Mouse (Mus musculus): ENCODE measurements around the gene Ctc1. TPM values are rescaled to one million over a fixed set of nuclear protein-coding genes. Genes with fewer than 3 reads are reported as not detected.

Ctc1 gene
- polyA plus RNA-seq, 1 experiment from 2014 or later, result 51.8 TPM

DNA sequence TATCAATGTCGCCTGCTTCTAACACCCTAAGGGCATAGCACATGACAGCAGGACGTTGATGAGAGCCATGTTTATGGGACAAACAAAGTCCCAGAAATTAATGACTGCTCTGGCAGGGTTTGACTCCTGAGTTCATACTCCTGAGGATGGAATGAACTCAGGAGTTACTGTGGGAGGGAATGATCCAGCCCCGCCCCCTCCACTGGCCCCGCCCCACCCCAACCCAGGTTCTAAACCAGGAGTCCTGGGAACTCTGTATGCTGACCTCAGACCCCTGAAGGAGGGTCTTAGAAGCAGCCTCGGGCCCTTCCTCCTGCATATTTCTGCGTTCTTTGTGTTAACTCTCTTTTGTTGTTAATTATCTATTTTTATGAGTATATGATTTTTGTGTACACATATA lies 69.9 kb downstream of the Ctc1 start:
- ATAC-seq (ENCODE audit: low read depth), result no peak
- Histone ChIP-seq H3K9ac (replicated peaks; ENCODE audit: low read depth, low read length) (no peak overlapping the region), H3K9me3 (ENCODE audit: control insufficient read depth, low read length) (no peaks in the 10 kb centered on the region), H3K36me3 (ENCODE audit: control insufficient read depth, insufficient read depth, low read length) (0 out of 2 replicates have a peak, but pooled peaks cover 3% of the 10 kb centered on the region), H3K4me1 (ENCODE audit: control insufficient read depth, insufficient read depth, low read length) (peaks cover 17% of the 10 kb centered on the region), H3K4me2 (ENCODE audit: low read depth, low read length) (no peak overlapping the region), H3K27ac (ENCODE audit: low read depth, low read length) (no peak overlapping the region), H3K4me3 (ENCODE audit: low read depth, low read length) (no peak overlapping the region), H3K27me3 (ENCODE audit: control insufficient read depth, insufficient read depth, low read length) (no peaks in the 10 kb centered on the region)
- 68% methylated on average over 6 of the region's 6 CpGs for WGBS

Small RNA genes lying within 50 kb of the gene (microRNA-seq; reads per million reads assigned to microRNA genes)
- gene Mir3062, result 3.1 reads per million, percentile 3 among the genes with 10 or more reads in this experiment

Other genes with a start within 250 kb of the Ctc1 start
- 96.3 and 109 TPM in 2 replicates for gene Ndel1, start 144.1 kb upstream of the Ctc1 start, polyA plus RNA-seq (2014; fragmentation: Nextera tagmentation; extraction: Ambion mirVana)
- not detected in 2 replicates for gene Rnf222, start 127.4 kb upstream of the Ctc1 start, polyA plus RNA-seq (2014; fragmentation: Nextera tagmentation; extraction: Ambion mirVana)
- gene Rpl26, start 114.3 kb upstream of the Ctc1 start, polyA plus RNA-seq (2014; fragmentation: Nextera tagmentation; extraction: Ambion mirVana), result 594 and 606 TPM in 2 replicates
- 0.89 and 1.3 TPM in 2 replicates for gene Odf4, start 88.8 kb upstream of the Ctc1 start, polyA plus RNA-seq (2014; fragmentation: Nextera tagmentation; extraction: Ambion mirVana)
- gene Arhgef15, start 58.4 kb upstream of the Ctc1 start, polyA plus RNA-seq (2014; fragmentation: Nextera tagmentation; extraction: Ambion mirVana), result 20.4 and 24.7 TPM in 2 replicates
- gene Slc25a35, start 47.8 kb upstream of the Ctc1 start, polyA plus RNA-seq (2014; fragmentation: Nextera tagmentation; extraction: Ambion mirVana), result 1.6 and 2.2 TPM in 2 replicates
- 25.5 and 30.6 TPM in 2 replicates for gene Rangrf, start 40.7 kb upstream of the Ctc1 start, polyA plus RNA-seq (2014; fragmentation: Nextera tagmentation; extraction: Ambion mirVana)
- gene Pfas, start 7.5 kb upstream of the Ctc1 start, polyA plus RNA-seq (2014; fragmentation: Nextera tagmentation; extraction: Ambion mirVana), result 16.0 and 16.5 TPM in 2 replicates
- 8.7 and 12.8 TPM in 2 replicates for gene Aurkb, start 29.7 kb downstream of the Ctc1 start, polyA plus RNA-seq (2014; fragmentation: Nextera tagmentation; extraction: Ambion mirVana)
- 16.1 and 17.7 TPM in 2 replicates for gene Borcs6, start 43.8 kb downstream of the Ctc1 start, polyA plus RNA-seq (2014; fragmentation: Nextera tagmentation; extraction: Ambion mirVana)
- 24.7 and 27.7 TPM in 2 replicates for gene Tmem107, start 54.9 kb downstream of the Ctc1 start, polyA plus RNA-seq (2014; fragmentation: Nextera tagmentation; extraction: Ambion mirVana)
- 337 and 385 TPM in 2 replicates for gene Vamp2, start 72.6 kb downstream of the Ctc1 start, polyA plus RNA-seq (2014; fragmentation: Nextera tagmentation; extraction: Ambion mirVana)
- 6.5 and 9.4 TPM in 2 replicates for gene Per1, start 79.3 kb downstream of the Ctc1 start, polyA plus RNA-seq (2014; fragmentation: Nextera tagmentation; extraction: Ambion mirVana)
- 0.43 and 0.52 TPM in 2 replicates for gene Hes7, start 104.5 kb downstream of the Ctc1 start, polyA plus RNA-seq (2014; fragmentation: Nextera tagmentation; extraction: Ambion mirVana)
- 0.33 and 0.48 TPM in 2 replicates for gene 9130213A22Rik, start 106.7 kb downstream of the Ctc1 start, polyA plus RNA-seq (2014; fragmentation: Nextera tagmentation; extraction: Ambion mirVana)
- 2.2 and 5.0 TPM in 2 replicates for gene Aloxe3, start 110.0 kb downstream of the Ctc1 start, polyA plus RNA-seq (2014; fragmentation: Nextera tagmentation; extraction: Ambion mirVana)
- 0.43 and 0.67 TPM in 2 replicates for gene Alox12b, start 141.1 kb downstream of the Ctc1 start, polyA plus RNA-seq (2014; fragmentation: Nextera tagmentation; extraction: Ambion mirVana)
- 0.24 and 0.43 TPM in 2 replicates for gene Alox8, start 181.9 kb downstream of the Ctc1 start, polyA plus RNA-seq (2014; fragmentation: Nextera tagmentation; extraction: Ambion mirVana)
- 0.35 and 0.62 TPM in 2 replicates for gene Gucy2e, start 221.1 kb downstream of the Ctc1 start, polyA plus RNA-seq (2014; fragmentation: Nextera tagmentation; extraction: Ambion mirVana)